Mouse (Mus musculus) kidney, adult 2 months (tissue): ENCODE measurements around the gene Morf4l1.

Experiments
- CTCF ChIP-seq: fragments of 200-500 bp; conservative IDR thresholded peaks from 2 replicates; pipeline ENCODE4 v1.5.1; 2011; ENCODE audit warnings: low read depth, mild to moderate bottlenecking, control low read depth, low read length, moderate library complexity, mixed read lengths; ENCODE audit not compliant: insufficient read depth, insufficient read length
- POLR2A ChIP-seq: fragments of 200-500 bp; IDR thresholded peaks from one replicate; pipeline ENCODE4 v1.6.1; 2011; ENCODE audit warnings: low read depth, low read length, control low read depth

DNA sequence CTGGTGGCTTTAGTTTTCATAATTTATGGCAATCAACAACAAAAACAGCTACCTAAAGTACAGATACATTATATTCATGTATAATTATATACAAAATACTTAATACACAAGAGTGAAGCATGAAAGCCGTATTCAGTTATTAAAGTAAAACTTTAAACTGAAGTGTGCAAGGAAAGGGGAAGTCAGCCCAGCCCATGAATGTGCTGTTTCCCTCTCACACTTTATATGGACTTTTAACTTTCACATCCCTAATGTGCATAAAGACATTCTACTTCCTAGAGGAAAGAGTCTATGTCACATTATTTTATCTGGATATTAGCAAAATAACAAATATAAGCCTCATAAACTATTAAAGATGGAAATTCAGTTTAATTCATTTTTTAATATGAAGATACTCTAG lies 9.1 kb downstream of the Morf4l1 start:
- TF ChIP-seq POLR2A (no peak), CTCF (no peak)
